Mouse (Mus musculus) liver, postnatal 0 days (tissue): ENCODE measurements around the gene Topbp1.

ENCODE experiments used
- CTCF ChIP-seq: sonication (generic); IDR thresholded peaks from 2 replicates; pipeline ENCODE4 v1.5.1; 2016; ENCODE audit warnings: antibody characterized with exemption, low read depth
- EP300 ChIP-seq: IDR thresholded peaks from 2 replicates; pipeline ENCODE4 v1.6.1; 2016; ENCODE audit warnings: antibody characterized with exemption, low read depth, mild to moderate bottlenecking

- TF ChIP-seq CTCF (no peak), EP300 (no peak)
Measured at GRCm38 (mm10) chr9:103286901-103287422, 18.1 kb upstream of the Topbp1 start.
